Mouse (Mus musculus) hindbrain, embryonic 14.5 days (tissue): ENCODE data around the gene Chac2. TPM values are rescaled to one million over a fixed set of nuclear protein-coding genes. Genes with fewer than 3 reads are reported as not detected.
"Not testable (repeated sequence)": the region's sequence is repeated elsewhere in the genome, so short reads cannot be mapped to it uniquely, and the experiment has no call there.

Experiments used
- ATAC-seq: fragments of 200-750 bp; cut with Nextera tagmentation; 2 replicates; pipeline ENCODE4 v1.8.0; 2017; ENCODE audit warnings: moderate number of reproducible peaks, mild to moderate bottlenecking, moderate TSS enrichment, moderate library complexity; ENCODE audit not compliant: low FRiP score
- DNase-seq: peaks from one replicate; pipeline ENCODE4 v3.0.0-alpha.2; 2015; ENCODE audit warnings: low spot score
- H3K27ac ChIP-seq: fragments of 300-500 bp; sonication (generic); 2 replicates; pipeline ENCODE4 v1.5.1; 2014; ENCODE audit warnings: mild to moderate bottlenecking, moderate library complexity
- H3K27me3 ChIP-seq: fragments of 300-500 bp; sonication (generic); 2 replicates; pipeline ENCODE4 v1.6.1; 2014; ENCODE audit warnings: mild to moderate bottlenecking, low read length, mixed read lengths; ENCODE audit not compliant: control insufficient read depth, insufficient read depth
- H3K36me3 ChIP-seq: fragments of 300-500 bp; sonication (generic); replicated peaks from 2 replicates; pipeline ENCODE4 v1.6.1; 2014; ENCODE audit not compliant: control insufficient read depth, insufficient read depth
- H3K4me1 ChIP-seq: fragments of 300-500 bp; sonication (generic); replicated peaks from 2 replicates; pipeline ENCODE4 v1.6.1; 2014; ENCODE audit warnings: antibody characterized with exemption, low read length, mixed read lengths; ENCODE audit not compliant: control insufficient read depth, insufficient read depth
- H3K4me2 ChIP-seq: fragments of 300-500 bp; sonication (generic); replicated peaks from 2 replicates; pipeline ENCODE4 v1.6.1; 2014; ENCODE audit warnings: mild to moderate bottlenecking, moderate library complexity
- H3K4me3 ChIP-seq: fragments of 300-500 bp; sonication (generic); replicated peaks from 2 replicates; pipeline ENCODE4 v1.5.1; 2014; ENCODE audit warnings: mild to moderate bottlenecking, low read length
- H3K9ac ChIP-seq: fragments of 300-500 bp; sonication (generic); 2 replicates; pipeline ENCODE4 v1.6.1; 2014
- H3K9me3 ChIP-seq: fragments of 300-500 bp; sonication (generic); 2 replicates; pipeline ENCODE4 v1.6.1; 2016; ENCODE audit warnings: low read length; ENCODE audit not compliant: control insufficient read depth
- WGBS: fragments of 180-500 bp; shearing (Covaris S2); extraction: QIAGEN DNeasy Blood & Tissue Kit; methylation state at CpG from one replicate; pipeline ENCODE4 v1.1.7; 2014; 5-methylcytosine and 5-hydroxymethylcytosine counted together
- polyA plus RNA-seq: library from polyadenylated mRNA; unstranded; fragments of >200 nt; fragmentation: Nextera tagmentation; extraction: Ambion mirVana; gene quantifications from 2 replicates; pipeline ENCODE4 v1.2.1, GENCODE M21; 2014

Gene Chac2
- polyA plus RNA-seq = 30.9 and 35.4 TPM in 2 replicates

DNA sequence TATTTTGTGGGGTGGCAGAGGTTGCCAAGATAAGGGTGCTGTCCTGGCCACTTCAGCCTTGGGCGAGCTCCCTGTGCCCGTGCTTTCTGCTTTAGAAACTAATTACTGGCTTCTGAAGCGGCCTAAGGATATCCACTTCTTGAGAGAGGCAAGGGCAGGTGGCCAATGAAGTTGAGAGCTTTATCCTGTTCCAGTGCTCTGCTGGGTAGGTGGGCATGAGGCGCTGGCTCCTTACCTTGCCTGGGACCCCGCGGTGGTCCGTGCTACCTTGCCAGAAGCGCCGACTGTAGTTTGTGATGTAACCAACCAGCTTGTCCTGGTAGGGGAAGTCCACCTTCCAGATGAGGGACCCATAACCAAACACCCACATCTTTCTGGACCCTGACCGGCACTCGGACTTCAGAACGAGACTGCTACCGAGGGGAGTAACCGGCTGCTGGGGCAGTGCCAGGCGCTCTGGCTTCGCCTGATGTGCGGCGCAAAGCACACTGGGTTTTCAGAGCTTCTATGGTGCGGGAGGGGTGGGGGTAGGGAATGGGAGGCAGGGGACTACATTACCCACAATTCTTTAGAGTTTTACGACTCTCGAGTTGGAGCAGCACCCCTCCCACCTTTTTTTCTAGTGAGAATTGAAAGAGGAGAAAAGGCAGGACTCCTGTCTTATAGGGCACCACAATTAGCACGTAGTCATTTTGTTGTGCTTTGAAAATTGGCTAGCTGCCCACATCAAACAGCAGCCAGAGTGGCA, at the start of gene Chac2:
Chac2 (minus strand) TSS at position 474 of the 748 bp plus-strand sequence.
- peak within 1 kb of the TSS; percentile 65 for H3K4me3 ChIP-seq
- H3K36me3 ChIP-seq = no peaks in the 10 kb centered on the region
- ATAC-seq (peak; percentile 99), DNase-seq (peak; percentile 89)
- H3K27me3 ChIP-seq = no peaks in the 10 kb centered on the region
- H3K27ac ChIP-seq = peak within 1 kb of the TSS; percentile 83
- WGBS = 2% methylated on average over 22 of the region's 22 CpGs
- H3K9ac ChIP-seq = peak within 1 kb of the TSS; percentile 76
- no peaks in the 10 kb centered on the region for H3K9me3 ChIP-seq
- peaks cover 6% of the 10 kb centered on the region for H3K4me1 ChIP-seq
- H3K4me2 ChIP-seq = peak within 1 kb of the TSS; percentile 75

- H3K9me3 ChIP-seq = peaks cover 12% of the 10 kb centered on the region; the same call in 1 of the 2 replicates
- H3K4me1 ChIP-seq = no peaks in the 10 kb centered on the region
- WGBS = 99% methylated on average over 4 of the region's 4 CpGs
- no peak overlapping the region for H3K4me2 ChIP-seq
- H3K27me3 ChIP-seq = no peaks in the 10 kb centered on the region
- DNase-seq (no peak), ATAC-seq (no peak)
- H3K9ac ChIP-seq = no peak overlapping the region
- H3K4me3 ChIP-seq = no peak overlapping the region
- no peak overlapping the region for H3K27ac ChIP-seq
- peaks cover 4% of the 10 kb centered on the region; the same call in 1 of the 2 replicates for H3K36me3 ChIP-seq
Measured at GRCm38 (mm10) chr11:31034958-31035357, 48.8 kb upstream of the Chac2 start.

DNA sequence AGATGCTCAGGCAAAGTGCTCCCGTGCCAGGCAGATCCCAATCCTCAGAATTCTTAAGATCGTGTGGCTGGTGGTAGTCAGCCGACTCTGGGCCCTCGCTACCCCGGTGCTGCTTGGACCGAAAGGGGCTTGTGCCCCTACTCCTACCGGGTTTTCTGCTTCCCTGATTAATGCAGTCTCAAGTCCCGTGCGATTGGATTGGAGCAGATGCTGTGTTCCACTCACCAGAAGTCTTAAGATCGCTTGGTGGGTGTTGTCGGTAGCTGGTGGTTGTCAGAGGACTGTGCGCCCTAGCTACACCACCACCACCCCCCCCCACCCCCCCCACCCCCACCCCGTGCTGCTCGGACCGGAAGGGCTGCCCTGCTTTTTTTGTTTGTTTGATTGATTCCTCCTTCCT, 31.3 kb upstream of the Chac2 start:
- not testable (repeated sequence) for H3K27ac ChIP-seq, H3K9ac ChIP-seq, DNase-seq, H3K4me1 ChIP-seq, ATAC-seq, H3K4me2 ChIP-seq, H3K9me3 ChIP-seq, H3K36me3 ChIP-seq, H3K27me3 ChIP-seq, H3K4me3 ChIP-seq
- 53% methylated on average over 15 of the region's 15 CpGs for WGBS

DNA sequence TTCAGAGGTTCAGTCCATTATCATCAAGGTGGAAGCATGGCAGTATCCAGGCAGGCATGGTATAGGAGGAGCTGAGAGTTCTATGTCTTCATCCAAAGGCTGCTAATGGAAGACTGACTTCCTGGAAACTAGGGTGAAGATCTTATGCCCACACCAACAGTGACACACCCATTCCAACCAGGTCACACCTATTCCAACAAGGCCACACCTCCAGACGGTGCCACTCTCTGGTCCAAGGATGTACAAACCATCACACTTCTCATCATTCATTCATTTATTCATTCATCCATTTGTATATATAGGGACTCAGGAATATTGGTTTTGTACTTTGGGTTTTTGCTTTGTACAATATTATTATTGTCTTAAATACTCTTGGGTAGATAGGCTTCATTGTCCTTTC, 23.5 kb upstream of the Chac2 start:
- H3K4me3 ChIP-seq, H3K4me2 ChIP-seq, H3K9me3 ChIP-seq, DNase-seq, H3K36me3 ChIP-seq, H3K4me1 ChIP-seq, H3K9ac ChIP-seq, H3K27me3 ChIP-seq, ATAC-seq, H3K27ac ChIP-seq: not testable (repeated sequence)
- 93% methylated on average over 1 of the region's 1 CpGs for WGBS

- Histone ChIP-seq H3K4me3 (no peak overlapping the region), H3K9me3 (no peaks in the 10 kb centered on the region), H3K36me3 (0 out of 2 replicates have a peak, but pooled peaks cover 3% of the 10 kb centered on the region), H3K27me3 (no peaks in the 10 kb centered on the region), H3K27ac (no peak overlapping the region), H3K4me1 (no peaks in the 10 kb centered on the region), H3K4me2 (no peak overlapping the region), H3K9ac (no peak overlapping the region)
- 96% methylated on average over 4 of the region's 4 CpGs for WGBS
- ATAC-seq (no peak), DNase-seq (no peak)
Measured at GRCm38 (mm10) chr11:31001169-31001908, 15.2 kb upstream of the Chac2 start.

DNA sequence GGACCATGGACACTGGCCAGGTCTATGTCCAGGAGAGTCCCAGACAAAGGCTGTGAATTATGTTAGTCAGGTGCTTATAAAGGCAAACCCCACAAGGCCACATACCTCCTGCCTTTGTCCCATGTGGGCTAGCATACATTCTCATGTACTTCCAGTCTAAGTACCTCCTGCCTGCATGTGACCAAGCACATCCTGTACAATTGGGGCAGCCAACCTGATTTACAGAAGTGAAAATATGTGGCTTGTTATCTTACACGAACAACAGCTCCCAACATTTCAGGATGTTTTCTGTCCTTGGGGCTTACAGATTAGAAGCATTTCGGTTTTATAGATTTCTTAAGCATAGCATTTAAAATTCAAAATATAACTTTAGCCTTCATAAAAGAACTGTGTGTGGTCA, 13.9 kb upstream of the Chac2 start:
- H3K27ac ChIP-seq = no peak overlapping the region
- H3K9me3 ChIP-seq = no peaks in the 10 kb centered on the region
- 95% methylated on average over 2 of the region's 2 CpGs for WGBS
- H3K27me3 ChIP-seq = no peaks in the 10 kb centered on the region
- no peaks in the 10 kb centered on the region for H3K4me1 ChIP-seq
- no peak overlapping the region for H3K4me2 ChIP-seq
- H3K4me3 ChIP-seq = no peak overlapping the region
- no peak overlapping the region for H3K9ac ChIP-seq
- ATAC-seq = no peak
- no peaks in the 10 kb centered on the region for H3K36me3 ChIP-seq
- DNase-seq = no peak

GRCm38 (mm10) chr11:30998704-30999103, 12.6 kb upstream of the Chac2 start:
- no peak overlapping the region for H3K27ac ChIP-seq
- H3K27me3 ChIP-seq = no peaks in the 10 kb centered on the region
- no peak overlapping the region for H3K4me2 ChIP-seq
- H3K9me3 ChIP-seq = no peaks in the 10 kb centered on the region
- WGBS = 96% methylated on average over 2 of the region's 2 CpGs
- no peak for DNase-seq
- no peak for ATAC-seq
- H3K4me3 ChIP-seq = no peak overlapping the region
- no peaks in the 10 kb centered on the region for H3K4me1 ChIP-seq
- no peak overlapping the region for H3K9ac ChIP-seq
- H3K36me3 ChIP-seq = no peaks in the 10 kb centered on the region

DNA sequence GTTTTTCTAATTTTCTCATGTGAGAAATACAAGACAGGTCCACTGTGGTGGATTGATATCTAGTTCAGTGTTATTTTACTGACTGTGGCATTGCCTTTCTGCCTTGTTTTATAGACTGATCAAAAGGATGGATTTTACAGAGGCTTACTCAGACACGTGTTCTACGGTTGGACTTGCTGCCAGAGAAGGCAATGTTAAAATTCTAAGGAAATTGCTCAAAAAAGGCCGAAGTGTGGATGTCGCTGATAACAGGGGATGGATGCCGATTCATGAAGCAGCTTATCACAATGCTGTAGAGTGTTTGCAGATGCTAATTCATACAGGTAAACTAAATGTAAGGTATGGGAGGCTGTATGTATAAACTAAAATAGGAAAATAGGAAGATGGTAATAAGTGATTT, 12.0 kb upstream of the Chac2 start:
- H3K36me3 ChIP-seq = no peaks in the 10 kb centered on the region
- no peak for ATAC-seq
- 95% methylated on average over 5 of the region's 5 CpGs for WGBS

GRCm38 (mm10) chr11:30996670-30997069, 10.5 kb upstream of the Chac2 start:
- no peak for DNase-seq
- Histone ChIP-seq H3K9me3 (no peaks in the 10 kb centered on the region), H3K9ac (no peak overlapping the region), H3K27me3 (no peaks in the 10 kb centered on the region), H3K4me1 (no peaks in the 10 kb centered on the region), H3K4me3 (no peak overlapping the region), H3K27ac (no peak overlapping the region), H3K4me2 (no peak overlapping the region), H3K36me3 (no peaks in the 10 kb centered on the region)
- ATAC-seq = no peak
- WGBS = 91% methylated on average over 3 of the region's 3 CpGs

More for the DNA sequence above, 12.0 kb upstream of the Chac2 start:
- H3K27me3 ChIP-seq = no peaks in the 10 kb centered on the region
- no peaks in the 10 kb centered on the region for H3K9me3 ChIP-seq
- H3K4me2 ChIP-seq = no peak overlapping the region
- no peak overlapping the region for H3K9ac ChIP-seq
- H3K4me1 ChIP-seq = no peaks in the 10 kb centered on the region
- DNase-seq = no peak
- H3K4me3 ChIP-seq = no peak overlapping the region
- no peak overlapping the region for H3K27ac ChIP-seq
